Mouse (Mus musculus): ENCODE measurements around the gene Mprip. TPM values are rescaled to one million over a fixed set of nuclear protein-coding genes. Genes with fewer than 3 reads are reported as not detected.
A peak's percentile ranks its signal among the peaks of the same experiment; 100 is the strongest.
"Not testable (repeated sequence)": the region's sequence is repeated elsewhere in the genome, so short reads cannot be mapped to it uniquely, and the experiment has no call there.

The Mprip gene
- polyA plus RNA-seq, 1 experiment from 2014 or later, result 75.3 TPM

DNA sequence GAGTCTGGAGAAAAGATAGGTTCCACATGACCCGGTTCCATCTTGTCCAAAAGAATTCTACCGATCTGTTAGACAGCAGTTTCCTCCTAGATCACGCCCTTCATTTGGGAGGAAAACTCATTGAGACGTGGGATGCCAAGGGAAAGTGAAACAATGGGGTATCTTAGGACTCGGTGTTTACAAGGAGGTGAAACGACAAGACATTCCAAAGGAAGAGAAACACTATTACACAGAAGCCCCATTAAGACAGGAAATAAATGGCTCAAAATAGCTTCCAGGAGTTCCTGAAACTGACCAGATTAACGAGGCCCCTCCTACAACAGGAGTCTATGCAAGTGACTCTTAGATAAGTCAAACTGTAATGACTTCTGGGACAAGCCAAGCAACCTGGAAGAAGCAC, 5.1 kb upstream of the Mprip start:
- Histone ChIP-seq H3K4me2 (no peak overlapping the region), H3K36me3 (no peaks in the 10 kb centered on the region), H3K9ac (no peak overlapping the region), H3K4me3 (replicated peaks) (no peak overlapping the region), H3K9me3 (no peaks in the 10 kb centered on the region), H3K27me3 (replicated peaks) (no peaks in the 10 kb centered on the region), H3K27ac (no peak overlapping the region), H3K4me1 (no peaks in the 10 kb centered on the region)
- 52% methylated on average over 7 of the region's 7 CpGs for WGBS
- ATAC-seq (ENCODE audit: insufficient read depth, low FRiP score, low read depth), result no peak

DNA sequence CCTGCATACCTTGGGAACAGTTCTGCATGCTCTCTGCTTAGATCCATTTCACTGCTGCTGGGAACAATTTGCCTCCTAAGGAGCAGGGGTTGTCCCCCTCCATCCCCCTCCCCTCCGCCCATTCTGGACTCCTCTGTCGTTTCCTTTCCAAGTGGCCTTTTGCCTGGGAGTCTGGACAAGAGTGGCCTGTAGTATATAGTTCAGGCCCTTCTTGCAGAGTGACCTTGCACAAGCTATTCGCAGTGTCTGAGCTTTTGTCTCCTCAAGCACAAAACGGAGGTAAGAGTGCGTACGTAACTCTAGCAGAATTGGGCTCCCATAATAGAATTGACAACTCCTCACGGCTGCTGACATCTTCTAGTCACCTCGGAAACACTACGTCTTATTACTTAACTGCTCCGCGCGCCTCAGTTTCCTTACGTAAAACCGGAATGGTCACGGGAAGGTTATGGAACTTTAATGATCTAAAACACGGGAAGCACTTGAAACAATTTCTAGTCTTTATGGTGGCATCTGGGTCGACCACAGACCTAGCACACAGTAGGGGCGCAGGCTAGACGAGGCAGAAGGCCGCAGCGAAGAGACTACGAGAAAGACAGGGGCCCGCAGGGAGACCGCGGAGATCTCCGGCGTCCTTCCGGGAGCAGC, 620 bp downstream of the Mprip start:
- WGBS, result 4% methylated on average over 28 of the region's 28 CpGs
- H3K27ac ChIP-seq, result peak overlapping the region; percentile 67

DNA sequence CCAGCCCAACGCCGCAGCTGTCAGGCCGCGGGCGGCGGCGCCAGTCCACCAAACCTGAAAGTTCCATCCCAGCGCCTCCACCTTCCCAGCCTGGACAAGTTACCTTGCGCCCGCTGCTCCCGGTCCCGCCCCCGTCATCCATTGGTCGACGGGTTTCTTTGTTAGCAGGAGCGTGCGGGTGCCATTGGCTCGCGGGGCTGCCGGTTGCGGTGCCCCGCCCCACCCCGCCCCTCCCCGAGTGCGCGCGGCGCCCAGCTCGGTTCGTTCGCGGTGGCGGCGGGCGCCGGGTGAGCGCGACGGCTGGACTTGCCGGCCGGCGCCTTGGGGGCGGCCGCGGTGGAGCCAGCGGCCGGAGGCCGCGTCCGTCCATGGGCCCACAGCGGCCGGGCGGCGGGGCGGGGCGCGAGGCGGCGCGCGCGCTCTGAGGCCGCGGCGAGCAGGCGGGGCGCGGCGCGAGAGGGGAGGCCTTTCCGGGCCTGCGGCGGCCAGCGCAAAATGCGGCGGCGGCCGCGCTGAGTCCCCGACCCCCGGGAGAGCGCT, 1.2 kb downstream of the Mprip start:
- Histone ChIP-seq H3K4me1 (peaks cover 24% of the 10 kb centered on the region), H3K36me3 (no peaks in the 10 kb centered on the region), H3K4me3 (replicated peaks) (peak overlapping the region; percentile 68), H3K9me3 (no peaks in the 10 kb centered on the region), H3K9ac (peak overlapping the region; percentile 85), H3K27ac (peak overlapping the region; percentile 94), H3K27me3 (replicated peaks) (no peaks in the 10 kb centered on the region), H3K4me2 (peak overlapping the region; percentile 81)
- peak; percentile 97 for ATAC-seq (ENCODE audit: insufficient read depth, low FRiP score, low read depth)
- WGBS, result under 1% methylated on average over 81 of the region's 82 CpGs

More for the DNA sequence above, 620 bp downstream of the Mprip start:
- H3K4me2 ChIP-seq, result peak overlapping the region; percentile 65
- no peaks in the 10 kb centered on the region for H3K36me3 ChIP-seq
- no peaks in the 10 kb centered on the region for H3K27me3 ChIP-seq (replicated peaks)
- no peak for ATAC-seq (ENCODE audit: insufficient read depth, low FRiP score, low read depth)
- H3K4me1 ChIP-seq, result peaks cover 24% of the 10 kb centered on the region
- H3K9ac ChIP-seq, result peak overlapping the region; percentile 14
- peak overlapping the region; percentile 68 for H3K4me3 ChIP-seq (replicated peaks)
- H3K9me3 ChIP-seq, result no peaks in the 10 kb centered on the region

- 4% methylated on average over 30 of the region's 30 CpGs for WGBS
- Histone ChIP-seq H3K9ac (peak overlapping the region; percentile 85), H3K4me2 (peak overlapping the region; percentile 81), H3K27ac (peak overlapping the region; percentile 94), H3K27me3 (replicated peaks) (no peaks in the 10 kb centered on the region), H3K4me1 (peaks cover 24% of the 10 kb centered on the region), H3K36me3 (no peaks in the 10 kb centered on the region), H3K9me3 (no peaks in the 10 kb centered on the region), H3K4me3 (replicated peaks) (peak overlapping the region; percentile 68)
- ATAC-seq (ENCODE audit: insufficient read depth, low FRiP score, low read depth), result no peak
Measured at GRCm38 (mm10) chr11:59662877-59663775, 2.0 kb downstream of the Mprip start.

DNA sequence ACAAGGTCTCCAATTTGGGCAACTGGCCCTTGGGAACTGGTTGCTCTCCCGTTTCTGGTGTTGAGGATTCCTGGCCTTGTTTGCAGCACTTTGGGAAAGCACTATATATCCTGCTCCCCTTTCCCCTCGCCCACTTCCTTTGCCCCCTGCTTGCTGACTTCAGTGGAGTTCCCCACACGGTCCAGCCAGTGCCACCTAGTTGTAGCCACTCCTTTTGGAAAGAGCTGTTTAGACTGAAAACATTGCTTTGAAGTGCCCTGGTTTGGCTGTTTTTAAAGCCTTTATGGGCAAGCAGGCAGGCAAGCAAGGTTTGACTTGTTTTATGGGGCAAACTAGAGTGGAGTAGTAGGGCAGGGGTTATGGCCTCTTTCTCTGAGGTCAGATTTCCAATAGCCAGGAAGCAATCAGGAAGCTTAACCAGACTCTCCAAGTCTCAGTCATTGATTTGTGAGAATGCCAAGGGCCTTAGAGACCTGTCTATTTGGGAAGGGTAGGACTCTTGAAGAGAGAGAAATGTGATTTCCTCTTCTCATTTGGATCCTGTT, 2.7 kb downstream of the Mprip start:
- no peaks in the 10 kb centered on the region for H3K9me3 ChIP-seq
- H3K9ac ChIP-seq, result peak overlapping the region; percentile 85; the same call in 1 of the 2 replicates
- peaks cover 24% of the 10 kb centered on the region for H3K4me1 ChIP-seq
- WGBS, result 11% methylated on average over 3 of the region's 3 CpGs
- ATAC-seq (ENCODE audit: insufficient read depth, low FRiP score, low read depth), result no peak
- H3K4me2 ChIP-seq, result peak overlapping the region; percentile 81
- H3K27ac ChIP-seq, result peak overlapping the region; percentile 94; the same call in 1 of the 2 replicates
- no peaks in the 10 kb centered on the region for H3K36me3 ChIP-seq
- peak overlapping the region; percentile 68 for H3K4me3 ChIP-seq (replicated peaks)
- no peaks in the 10 kb centered on the region for H3K27me3 ChIP-seq (replicated peaks)

GRCm38 (mm10) chr11:59664818-59665217, 3.7 kb downstream of the Mprip start:
- WGBS, result 27% methylated on average over 3 of the region's 3 CpGs
- H3K27ac ChIP-seq, result peak overlapping the region; percentile 94; the same call in 1 of the 2 replicates
- H3K9me3 ChIP-seq, result no peaks in the 10 kb centered on the region
- peak overlapping the region; percentile 81 for H3K4me2 ChIP-seq
- peak overlapping the region; percentile 12; the same call in 1 of the 2 replicates for H3K4me3 ChIP-seq (replicated peaks)
- H3K9ac ChIP-seq, result no peak overlapping the region
- no peaks in the 10 kb centered on the region for H3K36me3 ChIP-seq
- H3K4me1 ChIP-seq, result peaks cover 24% of the 10 kb centered on the region
- no peak for ATAC-seq (ENCODE audit: insufficient read depth, low FRiP score, low read depth)
- no peaks in the 10 kb centered on the region for H3K27me3 ChIP-seq (replicated peaks)

DNA sequence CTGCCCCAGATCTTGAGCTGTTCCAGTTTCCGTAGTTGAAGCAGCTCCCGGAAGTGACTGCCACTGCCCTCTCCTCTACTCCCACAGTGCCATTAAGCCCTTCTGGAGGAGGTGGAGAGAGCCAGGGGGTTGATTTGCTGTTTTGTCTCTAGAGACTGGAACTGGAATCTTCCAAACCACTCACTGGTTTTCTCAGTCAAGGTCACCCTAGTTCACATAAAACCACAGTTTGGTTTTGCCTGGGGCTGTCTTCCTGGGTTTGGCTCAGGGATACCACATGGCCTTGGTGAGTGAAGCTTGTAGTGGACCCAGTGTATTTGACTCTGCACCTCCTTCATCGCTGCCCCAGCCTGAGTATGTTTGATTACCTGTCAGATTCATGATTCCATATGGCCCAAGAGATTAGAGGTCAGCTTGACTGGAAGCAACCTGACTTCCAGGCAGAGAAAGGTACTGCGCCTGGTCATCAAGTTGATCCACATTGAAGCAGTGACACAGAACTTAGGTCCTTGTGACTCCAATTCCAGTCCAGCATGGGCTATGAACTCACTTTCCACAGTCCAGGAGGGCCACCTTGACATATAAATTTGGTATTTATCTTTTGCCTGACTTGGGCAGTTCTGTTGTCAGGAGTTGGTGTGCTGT, 10.1 kb downstream of the Mprip start:
- H3K4me1 ChIP-seq, result peaks cover 8% of the 10 kb centered on the region
- no peak overlapping the region for H3K4me3 ChIP-seq (replicated peaks)
- H3K9me3 ChIP-seq, result no peaks in the 10 kb centered on the region
- H3K9ac ChIP-seq, result no peak overlapping the region
- H3K36me3 ChIP-seq, result no peaks in the 10 kb centered on the region
- H3K4me2 ChIP-seq, result no peak overlapping the region
- no peaks in the 10 kb centered on the region for H3K27me3 ChIP-seq (replicated peaks)
- WGBS, result 63% methylated on average over 4 of the region's 4 CpGs
- H3K27ac ChIP-seq, result no peak overlapping the region
- ATAC-seq (ENCODE audit: insufficient read depth, low FRiP score, low read depth), result no peak; the same call in 1 of the 2 replicates

DNA sequence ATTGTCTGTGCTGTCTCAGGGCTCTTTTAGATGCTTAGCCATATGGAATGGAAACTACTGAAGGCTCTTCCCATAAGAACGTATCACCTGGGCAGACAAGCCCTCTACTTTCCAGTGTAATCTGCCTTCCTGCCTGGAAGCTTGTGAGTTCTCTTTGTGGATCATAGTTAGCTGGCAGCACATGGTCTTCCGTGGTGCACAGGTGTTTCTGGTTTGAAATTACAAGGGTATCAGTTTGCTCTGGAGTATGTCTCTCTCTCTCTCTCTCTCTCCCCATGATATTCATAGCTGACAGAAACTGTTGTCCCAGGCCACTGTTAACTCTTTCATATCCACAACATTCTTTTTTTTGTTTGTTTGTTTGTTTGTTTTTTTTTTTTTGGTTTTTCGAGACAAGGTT, 12.9 kb downstream of the Mprip start:
- no peaks in the 10 kb centered on the region for H3K27me3 ChIP-seq (replicated peaks)
- 71% methylated on average over 3 of the region's 3 CpGs for WGBS
- no peaks in the 10 kb centered on the region for H3K36me3 ChIP-seq
- H3K4me2 ChIP-seq, result no peak overlapping the region
- H3K9ac ChIP-seq, result no peak overlapping the region
- no peak overlapping the region for H3K4me3 ChIP-seq (replicated peaks)
- H3K27ac ChIP-seq, result no peak overlapping the region
- no peak for ATAC-seq (ENCODE audit: insufficient read depth, low FRiP score, low read depth)
- H3K4me1 ChIP-seq, result peaks cover 8% of the 10 kb centered on the region
- H3K9me3 ChIP-seq, result no peaks in the 10 kb centered on the region

- not testable (repeated sequence) for H3K4me2 ChIP-seq; H3K4me1 ChIP-seq; H3K27me3 ChIP-seq (replicated peaks); H3K9ac ChIP-seq; H3K27ac ChIP-seq; ATAC-seq (ENCODE audit: insufficient read depth, low FRiP score, low read depth); H3K4me3 ChIP-seq (replicated peaks); H3K36me3 ChIP-seq; H3K9me3 ChIP-seq
- WGBS, result 92% methylated on average over 8 of the region's 8 CpGs
Measured at GRCm38 (mm10) chr11:59674746-59675145, 13.6 kb downstream of the Mprip start.

DNA sequence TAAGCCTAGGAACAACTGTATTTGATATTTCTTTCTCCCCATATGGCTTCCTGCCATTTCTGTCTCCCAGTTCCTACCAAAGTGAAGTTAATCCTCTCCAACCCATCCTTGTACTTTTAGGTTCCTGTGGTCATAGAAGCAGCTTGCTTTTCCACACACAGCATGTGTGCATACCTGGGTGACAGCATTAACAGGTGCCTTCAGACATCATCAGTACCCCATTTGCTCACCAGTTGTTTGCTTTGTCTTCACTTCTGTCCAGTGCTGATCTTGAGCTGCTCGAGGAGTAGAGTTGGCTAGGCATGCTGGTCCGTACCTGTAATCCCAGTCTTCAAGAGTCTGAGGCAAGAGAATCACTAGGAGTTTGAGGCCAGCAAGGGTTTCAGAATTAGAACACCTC, 16.7 kb downstream of the Mprip start:
- Histone ChIP-seq H3K9ac (no peak overlapping the region), H3K36me3 (no peaks in the 10 kb centered on the region), H3K9me3 (no peaks in the 10 kb centered on the region), H3K27me3 (replicated peaks) (no peaks in the 10 kb centered on the region), H3K4me2 (no peak overlapping the region), H3K27ac (no peak overlapping the region), H3K4me1 (no peaks in the 10 kb centered on the region), H3K4me3 (replicated peaks) (no peak overlapping the region)
- WGBS, result 92% methylated on average over 2 of the region's 2 CpGs
- no peak for ATAC-seq (ENCODE audit: insufficient read depth, low FRiP score, low read depth)

DNA sequence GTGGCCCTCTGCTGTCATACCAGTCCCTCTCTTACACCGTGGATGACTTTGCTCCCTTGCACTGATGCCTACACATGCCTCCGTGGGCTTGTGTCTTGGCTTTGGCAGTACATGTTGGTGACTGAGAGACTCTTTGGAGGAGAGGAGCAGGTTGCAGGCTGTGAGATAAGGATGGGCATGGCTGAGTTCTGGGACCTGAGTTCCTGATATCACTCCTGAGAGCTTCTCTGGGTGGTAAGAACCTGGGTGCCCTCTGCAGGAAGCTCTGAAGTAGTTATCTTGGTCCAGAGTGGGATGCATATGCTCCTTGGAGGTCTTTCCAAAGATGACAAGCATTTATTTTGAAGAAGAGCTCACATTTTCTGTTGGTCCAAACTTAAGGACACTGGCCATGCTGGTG, 17.6 kb downstream of the Mprip start:
- Histone ChIP-seq H3K4me1 (no peaks in the 10 kb centered on the region), H3K9ac (no peak overlapping the region), H3K27ac (no peak overlapping the region), H3K36me3 (no peaks in the 10 kb centered on the region), H3K9me3 (no peaks in the 10 kb centered on the region), H3K27me3 (replicated peaks) (no peaks in the 10 kb centered on the region), H3K4me3 (replicated peaks) (no peak overlapping the region), H3K4me2 (no peak overlapping the region)
- WGBS, result 80% methylated on average over 2 of the region's 2 CpGs
- ATAC-seq (ENCODE audit: insufficient read depth, low FRiP score, low read depth), result no peak
